Mouse (Mus musculus): ENCODE results near the gene Lrrc57. TPM values are rescaled to one million over a fixed set of nuclear protein-coding genes. Genes with fewer than 3 reads are reported as not detected.

The Lrrc57 gene
- total and polyA plus RNA-seq, 3 experiments = 12.1 to 14.9 (median 14.5) TPM

GRCm38 (mm10) chr2:120652925-120653284 lies 43.6 kb upstream of the Lrrc57 start:
- no peak for DNase-seq
- H3K79me2 ChIP-seq (replicated peaks; ENCODE audit: control insufficient read depth, insufficient read depth, low read length) = no peaks in the 10 kb centered on the region; the same call in 1 of the 2 replicates
- H3K36me3 ChIP-seq (ENCODE audit: control insufficient read depth, insufficient read depth, low read length) = peaks cover 2% of the 10 kb centered on the region; the same call in 1 of the 2 replicates
- 39% methylated on average over 7 of the region's 7 CpGs for WGBS
- H3K4me3 ChIP-seq = no peak overlapping the region
- intact Hi-C loops (cut with DNase I) = no loop called here
- H3K9ac ChIP-seq (ENCODE audit: low read depth, low read length) = no peak overlapping the region
- peaks cover 11% of the 10 kb centered on the region for H3K4me1 ChIP-seq (ENCODE audit: control insufficient read depth, insufficient read depth, low read length)
- no peak for TF ChIP-seq POLR2A (IDR thresholded peaks at IDR 0.05; ENCODE audit: insufficient read depth, low read depth, low read length)
- H3K27me3 ChIP-seq (ENCODE audit: control insufficient read depth, insufficient read depth, low read length) = no peaks in the 10 kb centered on the region
- peak overlapping the region; percentile 57 for H3K27ac ChIP-seq

- TF ChIP-seq POLR2A (IDR thresholded peaks at IDR 0.05; ENCODE audit: insufficient read depth, low read depth, low read length) = no peak
- TF ChIP-seq EP300 (IDR thresholded peaks at IDR 0.05; ENCODE audit: insufficient read depth, low read depth, low read length) = no peak
- TF ChIP-seq CTCF (IDR thresholded peaks at IDR 0.05) = no peak
- Histone ChIP-seq H3K36me3 (ENCODE audit: control insufficient read depth, insufficient read depth, low read length) (peaks cover 2% of the 10 kb centered on the region; the same call in 1 of the 2 replicates), H3K4me3 (no peak overlapping the region), H3K9ac (ENCODE audit: low read depth, low read length) (no peak overlapping the region), H3K4me1 (ENCODE audit: control insufficient read depth, insufficient read depth, low read length) (peaks cover 11% of the 10 kb centered on the region), H3K79me2 (replicated peaks; ENCODE audit: control insufficient read depth, insufficient read depth, low read length) (no peaks in the 10 kb centered on the region), H3K27me3 (ENCODE audit: control insufficient read depth, insufficient read depth, low read length) (no peaks in the 10 kb centered on the region), H3K27ac (peak overlapping the region; percentile 57)
- DNase-seq = peak in 1 of 2 experiments; percentile 8
- WGBS = 33% methylated on average over 7 of the region's 7 CpGs
- intact Hi-C loops (cut with DNase I) = no loop called here
These were observed 43.1 kb upstream of the Lrrc57 start for GRCm38 (mm10) chr2:120652256-120652924.

GRCm38 (mm10) chr2:120646777-120647176 lies 37.5 kb upstream of the Lrrc57 start:
- Histone ChIP-seq H3K79me2 (replicated peaks; ENCODE audit: control insufficient read depth, insufficient read depth, low read length) (no peaks in the 10 kb centered on the region), H3K27ac (peak overlapping the region; percentile 23; the same call in 1 of the 2 replicates), H3K27me3 (ENCODE audit: control insufficient read depth, insufficient read depth, low read length) (no peaks in the 10 kb centered on the region), H3K9ac (ENCODE audit: low read depth, low read length) (no peak overlapping the region), H3K4me1 (ENCODE audit: control insufficient read depth, insufficient read depth, low read length) (peaks cover 7% of the 10 kb centered on the region), H3K36me3 (ENCODE audit: control insufficient read depth, insufficient read depth, low read length) (peaks cover 2% of the 10 kb centered on the region; the same call in 1 of the 2 replicates), H3K4me3 (no peak overlapping the region)
- intact Hi-C loops (cut with DNase I) = no loop called here
- WGBS = 34% methylated on average over 4 of the region's 4 CpGs
- DNase-seq = peak in 1 of 2 experiments; percentile 55
- TF ChIP-seq POLR2A (IDR thresholded peaks at IDR 0.05; ENCODE audit: insufficient read depth, low read depth, low read length) (no peak), EP300 (IDR thresholded peaks at IDR 0.05; ENCODE audit: insufficient read depth, low read depth, low read length) (peak; percentile 30; the same call in 1 of the 2 replicates), CTCF (IDR thresholded peaks at IDR 0.05) (no peak)

GRCm38 (mm10) chr2:120643836-120644235 lies 34.5 kb upstream of the Lrrc57 start:
- H3K27ac ChIP-seq = peak overlapping the region; percentile 51
- intact Hi-C loops (cut with DNase I) = no loop called here
- peaks cover 4% of the 10 kb centered on the region for H3K4me1 ChIP-seq (ENCODE audit: control insufficient read depth, insufficient read depth, low read length)
- no peaks in the 10 kb centered on the region; the same call in 1 of the 2 replicates for H3K36me3 ChIP-seq (ENCODE audit: control insufficient read depth, insufficient read depth, low read length)
- H3K4me3 ChIP-seq = no peak overlapping the region
- WGBS = 35% methylated on average over 7 of the region's 7 CpGs
- peak; percentile 70 to 83 for DNase-seq
- H3K27me3 ChIP-seq (ENCODE audit: control insufficient read depth, insufficient read depth, low read length) = no peaks in the 10 kb centered on the region
- TF ChIP-seq POLR2A (IDR thresholded peaks at IDR 0.05; ENCODE audit: insufficient read depth, low read depth, low read length) (no peak), EP300 (IDR thresholded peaks at IDR 0.05; ENCODE audit: insufficient read depth, low read depth, low read length) (no peak), CTCF (IDR thresholded peaks at IDR 0.05) (0 out of 2 replicates have a peak, but pooled peaks have one; percentile 10)
- no peak overlapping the region for H3K9ac ChIP-seq (ENCODE audit: low read depth, low read length)
- H3K79me2 ChIP-seq (replicated peaks; ENCODE audit: control insufficient read depth, insufficient read depth, low read length) = no peaks in the 10 kb centered on the region

GRCm38 (mm10) chr2:120640835-120641234 lies 31.5 kb upstream of the Lrrc57 start:
- no peak for TF ChIP-seq EP300 (IDR thresholded peaks at IDR 0.05; ENCODE audit: insufficient read depth, low read depth, low read length)
- no peak for TF ChIP-seq POLR2A (IDR thresholded peaks at IDR 0.05; ENCODE audit: insufficient read depth, low read depth, low read length)
- TF ChIP-seq CTCF (IDR thresholded peaks at IDR 0.05) = no peak
- H3K4me3 ChIP-seq = no peak overlapping the region
- 92% methylated on average over 8 of the region's 8 CpGs for WGBS
- no peak overlapping the region for H3K27ac ChIP-seq
- no peaks in the 10 kb centered on the region; the same call in 1 of the 2 replicates for H3K36me3 ChIP-seq (ENCODE audit: control insufficient read depth, insufficient read depth, low read length)
- no peaks in the 10 kb centered on the region for H3K27me3 ChIP-seq (ENCODE audit: control insufficient read depth, insufficient read depth, low read length)
- no peaks in the 10 kb centered on the region for H3K79me2 ChIP-seq (replicated peaks; ENCODE audit: control insufficient read depth, insufficient read depth, low read length)
- intact Hi-C loops (cut with DNase I) = no loop called here
- peaks cover 3% of the 10 kb centered on the region; the same call in 1 of the 2 replicates for H3K4me1 ChIP-seq (ENCODE audit: control insufficient read depth, insufficient read depth, low read length)
- DNase-seq = no peak
- no peak overlapping the region for H3K9ac ChIP-seq (ENCODE audit: low read depth, low read length)

- intact Hi-C loops (cut with DNase I) = loop anchor here (2.0 kb wide), 1 partner anchor 19 kb away; no protein-coding TSS in a partner anchor
- H3K27ac ChIP-seq = peak overlapping the region; percentile 88
- 30% methylated on average over 4 of the region's 4 CpGs for WGBS
These were observed 22.6 kb upstream of the Lrrc57 start for GRCm38 (mm10) chr2:120631957-120632356.

More at GRCm38 (mm10) chr2:120631957-120632356, 22.6 kb upstream of the Lrrc57 start:
- peak in 1 of 2 experiments; percentile 68 for DNase-seq
- TF ChIP-seq CTCF (IDR thresholded peaks at IDR 0.05) (no peak), EP300 (IDR thresholded peaks at IDR 0.05; ENCODE audit: insufficient read depth, low read depth, low read length) (peak; percentile 89; the same call in 1 of the 2 replicates), POLR2A (IDR thresholded peaks at IDR 0.05; ENCODE audit: insufficient read depth, low read depth, low read length) (peak; percentile 29; the same call in 1 of the 2 replicates)
- Histone ChIP-seq H3K4me1 (ENCODE audit: control insufficient read depth, insufficient read depth, low read length) (peaks cover 12% of the 10 kb centered on the region), H3K4me3 (no peak overlapping the region), H3K36me3 (ENCODE audit: control insufficient read depth, insufficient read depth, low read length) (peaks cover 20% of the 10 kb centered on the region), H3K27me3 (ENCODE audit: control insufficient read depth, insufficient read depth, low read length) (no peaks in the 10 kb centered on the region), H3K9ac (ENCODE audit: low read depth, low read length) (no peak overlapping the region), H3K79me2 (replicated peaks; ENCODE audit: control insufficient read depth, insufficient read depth, low read length) (no peaks in the 10 kb centered on the region)
